Mouse (Mus musculus): ENCODE measurements at regions not wholly inside any gene's neighbourhood (a gene's known extent, or its start where the extent isn't known, plus 50 kb on each side); places are given as distances from the start of the nearest gene placed in this dataset.

GRCm38 (mm10) chr11:43992011-43992471 lies 91.0 kb upstream of the Adra1b start:
- Histone ChIP-seq H3K9me3 (replicated peaks) (0 out of 2 replicates have a peak, but pooled peaks cover 5% of the 10 kb centered on the region), H3K36me3 (no peaks in the 10 kb centered on the region), H3K9ac (no peak overlapping the region), H3K4me1 (replicated peaks) (no peaks in the 10 kb centered on the region), H3K27ac (ENCODE audit: poor library complexity, severe bottlenecking) (no peak overlapping the region), H3K4me2 (no peak overlapping the region), H3K27me3 (replicated peaks) (no peaks in the 10 kb centered on the region), H3K4me3 (no peak overlapping the region)
- no peak for ATAC-seq (ENCODE audit: insufficient number of reproducible peaks, low FRiP score)
- WGBS = 53% methylated on average over 6 of the region's 6 CpGs

- H3K4me3 ChIP-seq = no peak overlapping the region
- no peak overlapping the region for H3K9ac ChIP-seq
- no peaks in the 10 kb centered on the region for H3K9me3 ChIP-seq (replicated peaks)
- ATAC-seq (ENCODE audit: insufficient number of reproducible peaks, low FRiP score) = no peak
- 71% methylated on average over 12 of the region's 12 CpGs for WGBS
- no peak overlapping the region for H3K27ac ChIP-seq (ENCODE audit: poor library complexity, severe bottlenecking)
- H3K4me2 ChIP-seq = no peak overlapping the region
- no peaks in the 10 kb centered on the region for H3K36me3 ChIP-seq
- no peaks in the 10 kb centered on the region for H3K4me1 ChIP-seq (replicated peaks)
- H3K27me3 ChIP-seq (replicated peaks) = no peaks in the 10 kb centered on the region
Measured at GRCm38 (mm10) chr11:43998046-43998725, 97.2 kb upstream of the Adra1b start.

GRCm38 (mm10) chr11:44000056-44000455 lies 99.0 kb upstream of the Adra1b start:
- WGBS = 88% methylated on average over 4 of the region's 4 CpGs
- no peak for ATAC-seq (ENCODE audit: insufficient number of reproducible peaks, low FRiP score)

GRCm38 (mm10) chr11:44001843-44002589 lies 101.0 kb upstream of the Adra1b start:
- Histone ChIP-seq H3K4me2 (no peak overlapping the region), H3K4me3 (no peak overlapping the region), H3K9me3 (replicated peaks) (no peaks in the 10 kb centered on the region), H3K27ac (ENCODE audit: poor library complexity, severe bottlenecking) (no peak overlapping the region), H3K27me3 (replicated peaks) (no peaks in the 10 kb centered on the region), H3K36me3 (no peaks in the 10 kb centered on the region), H3K4me1 (replicated peaks) (no peaks in the 10 kb centered on the region), H3K9ac (no peak overlapping the region)
- no peak for ATAC-seq (ENCODE audit: insufficient number of reproducible peaks, low FRiP score)
- 84% methylated on average over 7 of the region's 7 CpGs for WGBS

More at GRCm38 (mm10) chr11:44000056-44000455, 99.0 kb upstream of the Adra1b start:
- H3K9me3 ChIP-seq (replicated peaks) = no peaks in the 10 kb centered on the region
- no peaks in the 10 kb centered on the region for H3K4me1 ChIP-seq (replicated peaks)
- H3K36me3 ChIP-seq = no peaks in the 10 kb centered on the region
- no peak overlapping the region for H3K9ac ChIP-seq
- H3K27me3 ChIP-seq (replicated peaks) = no peaks in the 10 kb centered on the region
- H3K4me2 ChIP-seq = no peak overlapping the region
- no peak overlapping the region for H3K4me3 ChIP-seq
- no peak overlapping the region for H3K27ac ChIP-seq (ENCODE audit: poor library complexity, severe bottlenecking)

GRCm38 (mm10) chr11:44002716-44003522 lies 101.9 kb upstream of the Adra1b start:
- Histone ChIP-seq H3K36me3 (no peaks in the 10 kb centered on the region), H3K27ac (ENCODE audit: poor library complexity, severe bottlenecking) (no peak overlapping the region), H3K9ac (no peak overlapping the region), H3K4me2 (no peak overlapping the region), H3K4me1 (replicated peaks) (no peaks in the 10 kb centered on the region), H3K4me3 (no peak overlapping the region), H3K27me3 (replicated peaks) (no peaks in the 10 kb centered on the region), H3K9me3 (replicated peaks) (no peaks in the 10 kb centered on the region)
- 52% methylated on average over 6 of the region's 6 CpGs for WGBS
- no peak for ATAC-seq (ENCODE audit: insufficient number of reproducible peaks, low FRiP score)

- no peaks in the 10 kb centered on the region for H3K4me1 ChIP-seq (replicated peaks)
- WGBS = 59% methylated on average over 5 of the region's 5 CpGs
- H3K27ac ChIP-seq (ENCODE audit: poor library complexity, severe bottlenecking) = no peak overlapping the region
- no peaks in the 10 kb centered on the region for H3K9me3 ChIP-seq (replicated peaks)
- H3K4me3 ChIP-seq = no peak overlapping the region
- H3K4me2 ChIP-seq = no peak overlapping the region
- no peaks in the 10 kb centered on the region for H3K27me3 ChIP-seq (replicated peaks)
- H3K36me3 ChIP-seq = no peaks in the 10 kb centered on the region
- ATAC-seq (ENCODE audit: insufficient number of reproducible peaks, low FRiP score) = no peak
- no peak overlapping the region for H3K9ac ChIP-seq
Measured at GRCm38 (mm10) chr11:44007526-44008040, 106.6 kb upstream of the Adra1b start.

GRCm38 (mm10) chr11:44012314-44012713 lies 111.3 kb upstream of the Adra1b start:
- H3K27ac ChIP-seq (ENCODE audit: poor library complexity, severe bottlenecking) = no peak overlapping the region
- no peaks in the 10 kb centered on the region for H3K27me3 ChIP-seq (replicated peaks)
- H3K9ac ChIP-seq = no peak overlapping the region
- no peaks in the 10 kb centered on the region for H3K36me3 ChIP-seq
- ATAC-seq (ENCODE audit: insufficient number of reproducible peaks, low FRiP score) = no peak
- H3K4me3 ChIP-seq = no peak overlapping the region
- H3K4me2 ChIP-seq = no peak overlapping the region
- no peaks in the 10 kb centered on the region; the same call in 1 of the 2 replicates for H3K4me1 ChIP-seq (replicated peaks)
- no peaks in the 10 kb centered on the region for H3K9me3 ChIP-seq (replicated peaks)
- 64% methylated on average over 5 of the region's 5 CpGs for WGBS

GRCm38 (mm10) chr11:44013841-44014240 lies 112.8 kb upstream of the Adra1b start:
- Histone ChIP-seq H3K27ac (ENCODE audit: poor library complexity, severe bottlenecking) (no peak overlapping the region), H3K36me3 (no peaks in the 10 kb centered on the region), H3K9me3 (replicated peaks) (no peaks in the 10 kb centered on the region), H3K4me3 (no peak overlapping the region), H3K4me1 (replicated peaks) (no peaks in the 10 kb centered on the region; the same call in 1 of the 2 replicates), H3K27me3 (replicated peaks) (no peaks in the 10 kb centered on the region), H3K4me2 (no peak overlapping the region), H3K9ac (no peak overlapping the region)
- no peak for ATAC-seq (ENCODE audit: insufficient number of reproducible peaks, low FRiP score)
- WGBS = 47% methylated on average over 1 of the region's 1 CpGs

- Histone ChIP-seq H3K9ac (no peak overlapping the region), H3K4me3 (no peak overlapping the region), H3K9me3 (replicated peaks) (no peaks in the 10 kb centered on the region), H3K27ac (ENCODE audit: poor library complexity, severe bottlenecking) (no peak overlapping the region), H3K4me1 (replicated peaks) (no peaks in the 10 kb centered on the region), H3K4me2 (no peak overlapping the region), H3K27me3 (replicated peaks) (no peaks in the 10 kb centered on the region; the same call in 1 of the 2 replicates), H3K36me3 (no peaks in the 10 kb centered on the region)
- WGBS = 66% methylated on average over 4 of the region's 4 CpGs
- ATAC-seq (ENCODE audit: insufficient number of reproducible peaks, low FRiP score) = no peak
Measured at GRCm38 (mm10) chr11:44021638-44022037, 120.6 kb upstream of the Adra1b start.

- 40% methylated on average over 3 of the region's 3 CpGs for WGBS
- no peaks in the 10 kb centered on the region for H3K4me1 ChIP-seq (replicated peaks)
- peaks cover 4% of the 10 kb centered on the region; the same call in 1 of the 2 replicates for H3K27me3 ChIP-seq (replicated peaks)
- H3K4me3 ChIP-seq = no peak overlapping the region
- no peak overlapping the region for H3K4me2 ChIP-seq
- no peaks in the 10 kb centered on the region for H3K36me3 ChIP-seq
- H3K27ac ChIP-seq (ENCODE audit: poor library complexity, severe bottlenecking) = no peak overlapping the region
- H3K9me3 ChIP-seq (replicated peaks) = no peaks in the 10 kb centered on the region
- no peak for ATAC-seq (ENCODE audit: insufficient number of reproducible peaks, low FRiP score)
- H3K9ac ChIP-seq = no peak overlapping the region
Measured at GRCm38 (mm10) chr11:44027046-44027445, 126.0 kb upstream of the Adra1b start.

- no peaks in the 10 kb centered on the region for H3K9me3 ChIP-seq (replicated peaks)
- no peaks in the 10 kb centered on the region for H3K36me3 ChIP-seq
- ATAC-seq (ENCODE audit: insufficient number of reproducible peaks, low FRiP score) = no peak
- no peak overlapping the region for H3K27ac ChIP-seq (ENCODE audit: poor library complexity, severe bottlenecking)
- H3K4me3 ChIP-seq = no peak overlapping the region
- no peaks in the 10 kb centered on the region for H3K27me3 ChIP-seq (replicated peaks)
- no peak overlapping the region for H3K4me2 ChIP-seq
- no peak overlapping the region for H3K9ac ChIP-seq
- no peaks in the 10 kb centered on the region for H3K4me1 ChIP-seq (replicated peaks)
- WGBS = 67% methylated on average over 2 of the region's 2 CpGs
Measured at GRCm38 (mm10) chr11:44046083-44046482, 145.1 kb upstream of the Adra1b start.

Measured in heart, embryonic 12.5 days (tissue).